Mouse (Mus musculus) neural tube, embryonic 11.5 days (tissue): ENCODE measurements around the gene Olfr559. TPM values are rescaled to one million over a fixed set of nuclear protein-coding genes. Genes with fewer than 3 reads are reported as not detected.

Experiments
- ATAC-seq: fragments of 200-750 bp; cut with Nextera tagmentation; 2 replicates; pipeline ENCODE4 v1.8.0; 2017; ENCODE audit warnings: moderate number of reproducible peaks, mild to moderate bottlenecking, moderate TSS enrichment, moderate library complexity; ENCODE audit not compliant: insufficient read depth, low FRiP score, low TSS enrichment
- DNase-seq: peaks from one replicate; pipeline ENCODE4 v3.0.0-alpha.2; 2015; ENCODE audit warnings: low spot score
- H3K27ac ChIP-seq: fragments of 300-500 bp; sonication (generic); 2 replicates; pipeline ENCODE4 v1.5.1; 2014; ENCODE audit warnings: low read depth, mild to moderate bottlenecking, low read length
- H3K27me3 ChIP-seq: fragments of 300-500 bp; sonication (generic); 2 replicates; pipeline ENCODE4 v1.6.1; 2014; ENCODE audit warnings: mild to moderate bottlenecking, low read length, mixed read lengths; ENCODE audit not compliant: control insufficient read depth, insufficient read depth
- H3K36me3 ChIP-seq: fragments of 300-500 bp; sonication (generic); 2 replicates; pipeline ENCODE4 v1.6.1; 2014; ENCODE audit warnings: mild to moderate bottlenecking, low read length, moderate library complexity, mixed read lengths; ENCODE audit not compliant: control insufficient read depth, insufficient read depth
- H3K4me1 ChIP-seq: fragments of 300-500 bp; sonication (generic); 2 replicates; pipeline ENCODE4 v1.6.1; 2014; ENCODE audit warnings: low read length, mixed read lengths; ENCODE audit not compliant: control insufficient read depth, insufficient read depth
- H3K4me2 ChIP-seq: fragments of 300-500 bp; sonication (generic); 2 replicates; pipeline ENCODE4 v1.6.1; 2014; ENCODE audit warnings: low read depth, mild to moderate bottlenecking, moderate library complexity
- H3K4me3 ChIP-seq: fragments of 300-500 bp; sonication (generic); 2 replicates; pipeline ENCODE4 v1.5.1; 2014; ENCODE audit warnings: low read depth, low read length
- H3K9ac ChIP-seq: fragments of 300-500 bp; sonication (generic); 2 replicates; pipeline ENCODE4 v1.6.1; 2014; ENCODE audit warnings: mild to moderate bottlenecking, low read length
- H3K9me3 ChIP-seq: fragments of 300-500 bp; sonication (generic); 2 replicates; pipeline ENCODE4 v1.6.1; 2016; ENCODE audit warnings: low read length; ENCODE audit not compliant: control insufficient read depth
- WGBS: fragments of 180-500 bp; shearing (Covaris S2); extraction: QIAGEN DNeasy Blood & Tissue Kit; methylation state at CpG from one replicate; pipeline ENCODE4 v1.1.7; 2014; 5-methylcytosine and 5-hydroxymethylcytosine counted together
- polyA plus RNA-seq: library from polyadenylated mRNA; unstranded; fragments of >200 nt; fragmentation: Nextera tagmentation; extraction: Ambion mirVana; gene quantifications from 2 replicates; pipeline ENCODE4 v1.2.1, GENCODE M21; 2014

Olfr559 gene
- not detected in 2 replicates for polyA plus RNA-seq

DNA sequence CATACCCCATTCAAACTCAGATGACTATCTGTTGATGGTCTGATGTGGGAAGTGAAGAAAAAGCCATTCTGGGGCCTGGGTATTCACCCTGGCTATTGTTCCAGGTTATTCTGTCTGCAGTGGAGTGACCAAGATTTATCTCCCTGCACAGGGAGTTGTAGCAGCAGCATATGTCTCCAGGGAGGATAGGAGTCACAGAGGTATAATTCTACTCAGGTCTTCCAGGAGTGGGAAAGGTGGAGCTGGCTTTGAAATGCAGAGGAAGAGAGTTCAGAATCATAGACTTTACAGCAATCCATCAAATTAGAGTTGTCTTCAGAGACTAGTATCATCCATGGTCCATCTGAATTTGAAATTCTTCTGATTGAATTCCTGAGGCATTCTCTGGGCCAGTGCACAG lies at the start of gene Olfr559:
TSS of gene Olfr559 (minus strand) at position 101 of the 400 bp plus-strand sequence.
- H3K9me3 ChIP-seq: no peaks in the 10 kb centered on the region
- no peak for ATAC-seq

DNA sequence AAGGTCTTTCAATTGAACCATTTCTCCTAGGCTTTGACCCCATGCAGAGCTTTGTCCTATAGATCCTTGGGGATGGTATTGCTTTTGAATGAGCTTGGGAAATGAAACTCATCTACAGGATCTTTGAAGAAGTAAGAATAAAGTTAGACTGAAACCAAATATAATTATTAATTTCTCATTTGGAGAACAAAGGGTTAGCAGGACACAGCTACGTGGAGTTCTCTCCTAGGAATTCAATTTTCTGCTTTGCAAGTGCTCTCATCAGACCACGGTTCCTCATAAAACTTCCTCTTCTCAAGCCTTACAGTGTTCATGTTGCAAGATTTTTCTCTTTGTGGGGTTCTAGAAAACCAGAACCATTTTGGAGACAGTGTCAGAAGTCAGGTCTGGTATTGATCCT lies 43.6 kb upstream of the Olfr559 start, which contains the start of gene Olfr561:
TSS of gene Olfr561 (plus strand) at position 301 of the 400 bp plus-strand sequence.
- WGBS: 84% methylated on average over 2 of the region's 2 CpGs
- Histone ChIP-seq H3K4me1 (no peaks in the 10 kb centered on the region), H3K9ac (no peak within 1 kb of the TSS), H3K4me2 (no peak within 1 kb of the TSS), H3K4me3 (no peak within 1 kb of the TSS), H3K9me3 (no peaks in the 10 kb centered on the region), H3K36me3 (no peaks in the 10 kb centered on the region), H3K27me3 (no peaks in the 10 kb centered on the region), H3K27ac (no peak within 1 kb of the TSS)
- ATAC-seq: no peak
- no peak for DNase-seq

More for the DNA sequence above, at the start of gene Olfr559:
- H3K36me3 ChIP-seq: no peaks in the 10 kb centered on the region
- no peak for DNase-seq
- H3K4me3 ChIP-seq: no peak within 1 kb of the TSS
- no peak within 1 kb of the TSS for H3K9ac ChIP-seq
- H3K4me1 ChIP-seq: no peaks in the 10 kb centered on the region
- no peaks in the 10 kb centered on the region for H3K27me3 ChIP-seq
- H3K4me2 ChIP-seq: no peak within 1 kb of the TSS
- no peak within 1 kb of the TSS for H3K27ac ChIP-seq

DNA sequence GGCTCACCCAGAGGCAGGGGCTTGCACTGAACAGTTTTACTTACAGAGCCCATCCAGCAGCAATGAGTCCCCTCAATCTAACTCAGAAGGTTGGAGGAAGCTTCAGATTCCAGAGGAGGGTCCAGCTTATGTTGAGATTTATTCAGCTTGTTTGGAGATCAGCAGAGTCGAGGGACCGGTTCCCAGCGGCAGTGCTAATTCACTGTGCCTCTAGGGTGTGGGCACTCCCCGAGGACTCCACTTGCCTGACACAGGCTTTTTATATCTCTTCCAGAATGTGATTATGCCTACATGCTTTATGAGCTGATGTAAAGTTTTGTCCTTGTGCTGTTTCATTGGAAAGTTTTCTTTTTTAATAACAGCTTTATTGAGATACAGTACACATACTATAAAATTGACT lies 32.0 kb upstream of the Olfr559 start, which contains the start of the genes Olfr560 and Olfr78:
TSS of gene Olfr560 (minus strand) at position 101 of the 400 bp plus-strand sequence.
TSS of gene Olfr78 (minus strand) at position 206 of the 400 bp plus-strand sequence.
- no peaks in the 10 kb centered on the region for H3K36me3 ChIP-seq
- H3K4me2 ChIP-seq: no peak within 1 kb of the TSS
- H3K4me1 ChIP-seq: no peaks in the 10 kb centered on the region
- no peak for DNase-seq
- 76% methylated on average over 4 of the region's 4 CpGs for WGBS
- no peaks in the 10 kb centered on the region for H3K27me3 ChIP-seq
- no peaks in the 10 kb centered on the region for H3K9me3 ChIP-seq
- no peak for ATAC-seq
- H3K27ac ChIP-seq: no peak within 1 kb of the TSS
- no peak within 1 kb of the TSS for H3K4me3 ChIP-seq
- H3K9ac ChIP-seq: no peak within 1 kb of the TSS

DNA sequence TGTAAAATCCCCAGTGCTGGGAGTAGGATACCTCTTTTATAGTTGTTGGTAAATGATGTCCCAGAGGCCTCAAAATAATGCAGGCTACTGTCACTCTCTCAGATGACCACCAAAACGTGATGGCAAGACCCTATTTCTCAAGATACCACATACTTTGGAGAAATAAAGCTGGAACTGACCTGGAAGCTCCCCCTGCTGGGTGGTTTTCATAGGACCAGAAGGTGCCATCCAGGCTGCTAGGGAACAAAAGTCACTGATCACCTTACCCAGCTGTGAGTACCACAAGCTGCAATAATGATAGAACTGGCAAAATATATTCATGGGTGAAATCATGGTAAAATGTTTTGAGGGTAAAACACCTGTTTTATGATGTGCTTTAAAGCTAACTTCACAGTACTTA lies 24.8 kb upstream of the Olfr559 start:
- Histone ChIP-seq H3K9me3 (no peaks in the 10 kb centered on the region), H3K36me3 (no peaks in the 10 kb centered on the region), H3K27ac (no peak overlapping the region), H3K27me3 (no peaks in the 10 kb centered on the region), H3K9ac (no peak overlapping the region), H3K4me2 (no peak overlapping the region), H3K4me3 (no peak overlapping the region), H3K4me1 (no peaks in the 10 kb centered on the region)
- 18% methylated on average over 1 of the region's 1 CpGs for WGBS
- ATAC-seq (no peak), DNase-seq (no peak)

DNA sequence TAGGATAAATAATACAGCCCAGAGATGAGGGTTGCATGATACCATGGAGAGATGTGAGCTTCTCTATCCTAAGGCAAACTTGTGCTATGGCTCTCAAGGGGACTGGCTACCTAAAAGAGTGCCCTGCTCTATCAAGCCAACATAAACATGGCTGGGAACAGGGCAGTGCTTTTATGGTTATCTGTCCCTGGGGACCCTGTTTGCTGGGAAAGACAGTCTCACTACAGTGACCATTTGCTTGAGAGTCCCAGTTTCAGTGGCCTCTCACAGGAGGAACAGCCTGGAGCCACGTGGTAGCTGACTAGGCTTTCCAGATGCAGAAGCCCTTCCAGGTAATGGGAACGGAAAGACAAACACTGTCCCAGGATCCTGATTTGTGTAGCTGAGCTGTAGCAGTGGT lies 10.4 kb upstream of the Olfr559 start:
- Histone ChIP-seq H3K4me2 (no peak overlapping the region), H3K27me3 (no peaks in the 10 kb centered on the region), H3K4me1 (no peaks in the 10 kb centered on the region), H3K4me3 (no peak overlapping the region), H3K9ac (no peak overlapping the region), H3K36me3 (no peaks in the 10 kb centered on the region), H3K27ac (no peak overlapping the region), H3K9me3 (no peaks in the 10 kb centered on the region)
- ATAC-seq (no peak), DNase-seq (no peak)
- WGBS: 38% methylated on average over 2 of the region's 2 CpGs

DNA sequence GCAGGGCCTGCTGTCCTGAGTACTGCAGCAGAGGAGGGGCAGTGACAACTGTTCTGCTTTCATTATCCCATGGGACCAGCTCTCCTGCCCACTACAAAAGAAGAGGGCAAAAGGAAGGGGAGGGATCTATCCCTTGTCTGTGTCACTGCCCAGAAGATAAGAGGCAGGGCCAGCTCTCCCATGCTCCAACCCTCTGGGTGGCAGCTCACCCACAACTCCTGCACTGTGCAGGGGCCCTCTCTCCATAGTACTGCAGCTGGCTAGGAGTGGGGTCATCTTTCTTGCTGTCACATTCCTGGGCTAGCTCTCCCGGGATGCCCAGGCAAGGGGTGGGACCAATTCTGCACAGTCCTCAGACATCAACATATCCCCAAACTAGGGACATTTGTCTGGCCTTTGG lies 6.5 kb upstream of the Olfr559 start:
- Histone ChIP-seq H3K4me2 (no peak overlapping the region), H3K36me3 (no peaks in the 10 kb centered on the region), H3K27ac (no peak overlapping the region), H3K4me1 (no peaks in the 10 kb centered on the region), H3K9ac (no peak overlapping the region), H3K9me3 (no peaks in the 10 kb centered on the region), H3K27me3 (no peaks in the 10 kb centered on the region), H3K4me3 (no peak overlapping the region)
- WGBS: 67% methylated on average over 1 of the region's 1 CpGs
- DNase-seq: no peak
- ATAC-seq: no peak

DNA sequence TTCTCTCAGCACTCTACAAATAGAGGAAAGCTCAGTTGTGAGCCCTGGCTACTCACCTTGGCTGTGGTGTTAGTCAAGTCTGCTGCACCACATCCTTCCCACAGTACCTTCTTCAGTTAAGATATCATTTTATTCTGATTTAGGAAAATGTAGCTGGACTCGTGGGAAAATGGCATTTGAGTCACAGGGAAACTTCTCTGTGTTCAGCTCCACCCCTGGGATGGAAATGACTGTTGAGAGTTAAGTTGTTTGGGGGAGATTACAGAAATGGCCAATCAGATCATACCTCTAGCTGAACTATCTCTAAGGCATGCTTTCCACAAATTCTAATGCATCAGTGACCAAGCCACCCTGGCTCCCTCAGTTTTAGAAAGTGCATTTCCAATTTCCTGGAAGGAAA lies 8.3 kb downstream of the Olfr559 start, which contains the start of gene Olfr33:
TSS of gene Olfr33 (minus strand) at position 101 of the 400 bp plus-strand sequence.
- 64% methylated on average over 1 of the region's 1 CpGs for WGBS
- H3K4me1 ChIP-seq: no peaks in the 10 kb centered on the region
- H3K27me3 ChIP-seq: no peaks in the 10 kb centered on the region
- H3K27ac ChIP-seq: no peak within 1 kb of the TSS
- H3K9ac ChIP-seq: no peak within 1 kb of the TSS
- no peak within 1 kb of the TSS for H3K4me3 ChIP-seq
- ATAC-seq (no peak), DNase-seq (no peak)
- no peaks in the 10 kb centered on the region for H3K36me3 ChIP-seq
- no peaks in the 10 kb centered on the region for H3K9me3 ChIP-seq
- no peak within 1 kb of the TSS for H3K4me2 ChIP-seq

DNA sequence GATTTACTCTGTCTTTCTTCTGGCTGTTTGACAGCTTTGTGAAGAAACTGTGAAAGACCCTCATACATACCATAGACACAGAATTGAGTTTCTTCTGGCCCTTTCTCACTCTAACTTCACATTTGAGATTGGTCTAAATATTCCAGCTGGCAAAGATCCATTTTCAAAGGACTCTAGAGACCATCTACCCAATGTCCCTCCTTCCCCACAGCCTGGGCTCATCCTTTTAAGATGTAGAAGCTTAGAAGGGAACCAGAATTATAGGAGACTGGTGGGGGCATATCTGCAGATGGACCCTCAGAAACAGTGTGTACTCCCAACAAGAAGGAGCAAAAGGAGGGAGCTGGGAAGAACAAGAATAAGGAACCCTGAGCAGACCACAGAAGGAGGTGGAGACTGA lies 25.4 kb downstream of the Olfr559 start, which contains the start of gene Olfr558:
TSS of gene Olfr558 (plus strand) at position 301 of the 400 bp plus-strand sequence.
- Histone ChIP-seq H3K36me3 (no peaks in the 10 kb centered on the region), H3K4me3 (no peak within 1 kb of the TSS), H3K9me3 (no peaks in the 10 kb centered on the region), H3K4me1 (no peaks in the 10 kb centered on the region), H3K9ac (no peak within 1 kb of the TSS), H3K27me3 (no peaks in the 10 kb centered on the region), H3K27ac (no peak within 1 kb of the TSS), H3K4me2 (no peak within 1 kb of the TSS)
- no peak for DNase-seq
- ATAC-seq: no peak

DNA sequence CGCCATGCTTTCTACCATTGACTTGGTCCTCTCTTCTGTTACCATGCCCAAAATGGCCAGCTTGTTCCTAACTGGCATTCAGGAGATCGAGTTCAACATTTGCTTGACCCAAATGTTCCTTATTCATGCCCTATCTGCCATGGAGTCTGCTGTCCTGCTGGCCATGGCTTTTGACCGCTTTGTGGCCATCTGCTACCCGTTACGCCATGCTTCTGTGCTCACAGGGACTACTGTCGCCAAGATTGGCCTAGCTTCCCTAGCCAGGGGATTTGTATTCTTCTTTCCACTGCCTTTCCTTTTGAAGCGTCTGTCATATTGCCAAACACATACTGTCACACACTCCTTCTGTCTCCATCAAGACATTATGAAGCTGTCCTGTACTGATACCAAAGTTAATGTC lies 28.8 kb downstream of the Olfr559 start:
- DNase-seq (no peak), ATAC-seq (no peak)
- Histone ChIP-seq H3K4me2 (no peak overlapping the region), H3K27ac (no peak overlapping the region), H3K9ac (no peak overlapping the region), H3K4me1 (no peaks in the 10 kb centered on the region), H3K36me3 (no peaks in the 10 kb centered on the region), H3K9me3 (no peaks in the 10 kb centered on the region), H3K4me3 (no peak overlapping the region), H3K27me3 (no peaks in the 10 kb centered on the region)
- 85% methylated on average over 7 of the region's 7 CpGs for WGBS
